15 mouse cellular contexts compared by ENCODE assay signal in genomic region chr13:55008589-55008988, GRCm38 (mm10). TPM values are rescaled to one million over a fixed set of nuclear protein-coding genes. Genes with fewer than 3 reads are reported as not detected.
DNase-seq lines count a peak whose midpoint lies in the region; ATAC-seq lines count a peak whose summit lies in the region.
"Had no signal": no experiment of that assay in that cellular context is flagged by ENCODE, and none has a peak within 500 bp of the region (broad histone marks: within the 10 kb centered on the region; RNA-seq: fewer than 3 reads in every experiment).

No protein-coding gene starts in this region.

- H3K4me1 ChIP-seq in neural tube, embryonic 15.5 days, result peaks cover 28% of the 10 kb centered on the region
- peaks cover 6% of the 10 kb centered on the region; the same call in 1 of the 2 replicates for H3K4me1 ChIP-seq in forebrain, embryonic 15.5 days
- peaks cover 90% of the 10 kb centered on the region for H3K4me1 ChIP-seq in midbrain, embryonic 10.5 days

- H3K9me3 ChIP-seq in neural tube, embryonic 15.5 days (replicated peaks), result no peaks in the 10 kb centered on the region
- no peaks in the 10 kb centered on the region for H3K9me3 ChIP-seq in forebrain, embryonic 15.5 days
- H3K9me3 ChIP-seq in midbrain, embryonic 10.5 days (replicated peaks), result no peaks in the 10 kb centered on the region
- H3K9me3 ChIP-seq: G1E had no signal

- DNase-seq in neural tube, embryonic 10.5 days (ENCODE audit: extremely low spot score, low spot score), result peak; percentile 68
- peak; percentile 87 for DNase-seq in midbrain, embryonic 10.5 days (ENCODE audit: low spot score)
- peak; percentile 79 for DNase-seq in retina, postnatal 1 day
- DNase-seq in frontal cortex, postnatal 36 days (ENCODE audit: low spot score in 2 of 2), result no peak
- DNase-seq in layer of hippocampus, postnatal 25 days (ENCODE audit: extremely low spot score in 1 of 2, low spot score in 1 of 2), result no peak
- no peak for DNase-seq in left cerebral cortex, adult 11 months (ENCODE audit: low spot score)
- DNase-seq: B cell, adult 2 months; spleen, adult 18-20 months had no signal

- H3K27ac ChIP-seq in neural tube, embryonic 15.5 days (replicated peaks), result no peak overlapping the region
- H3K27ac ChIP-seq in forebrain, embryonic 15.5 days (replicated peaks), result peak overlapping the region; percentile 31; the same call in 1 of the 2 replicates
- peak overlapping the region; percentile 55; the same call in 1 of the 2 replicates for H3K27ac ChIP-seq in midbrain, embryonic 10.5 days (replicated peaks)
- H3K27ac ChIP-seq: liver, embryonic 14.5 days had no signal

- no peak overlapping the region for H3K9ac ChIP-seq in neural tube, embryonic 15.5 days (replicated peaks)
- H3K9ac ChIP-seq in forebrain, embryonic 15.5 days (replicated peaks), result no peak overlapping the region
- H3K9ac ChIP-seq: liver, embryonic 14.5 days had no signal

- no peak for ATAC-seq in neural tube, embryonic 15.5 days (ENCODE audit: low FRiP score)
- ATAC-seq in forebrain, embryonic 15.5 days (replicated peaks), result no peak; the same call in 1 of the 2 replicates
- ATAC-seq: intestine, embryonic 16.5 days had no signal

- H3K4me3 ChIP-seq in neural tube, embryonic 15.5 days (replicated peaks), result no peak overlapping the region
- no peak overlapping the region for H3K4me3 ChIP-seq in forebrain, embryonic 15.5 days
- no peak overlapping the region for H3K4me3 ChIP-seq in midbrain, embryonic 10.5 days

- H3K27me3 ChIP-seq in neural tube, embryonic 15.5 days (replicated peaks), result peaks cover 8% of the 10 kb centered on the region
- no peaks in the 10 kb centered on the region for H3K27me3 ChIP-seq in forebrain, embryonic 15.5 days
- peaks cover 93% of the 10 kb centered on the region for H3K27me3 ChIP-seq in midbrain, embryonic 10.5 days (ENCODE audit: low read depth, poor library complexity, severe bottlenecking)

- H3K4me2 ChIP-seq in neural tube, embryonic 15.5 days, result no peak overlapping the region
- no peak overlapping the region for H3K4me2 ChIP-seq in forebrain, embryonic 15.5 days (replicated peaks)

- H3K36me3 ChIP-seq in neural tube, embryonic 15.5 days, result 0 out of 2 replicates have a peak, but pooled peaks cover 3% of the 10 kb centered on the region
- H3K36me3 ChIP-seq in forebrain, embryonic 15.5 days, result peaks cover 4% of the 10 kb centered on the region; the same call in 1 of the 2 replicates
- no peaks in the 10 kb centered on the region for H3K36me3 ChIP-seq in midbrain, embryonic 10.5 days
- H3K36me3 ChIP-seq: G1E had no signal

- 20% methylated on average over 6 of the region's 6 CpGs for WGBS in neural tube, embryonic 15.5 days
- 45% methylated on average over 6 of the region's 6 CpGs for WGBS in forebrain, embryonic 15.5 days
- whole genome bisulfite sequencing in midbrain, embryonic 10.5 days, result 36% methylated on average over 6 of the region's 6 CpGs

RNA-seq across cellular contexts. Expression of gene Hk3, which starts 12.6 kb away (rescaled TPM):
- polyA plus RNA-seq in neural tube, embryonic 15.5 days (2015; fragmentation: Nextera tagmentation; extraction: Ambion mirVana), result 0.86 and 1.3 TPM in 2 replicates
- 0.73 and 1.2 TPM in 2 replicates for polyA plus RNA-seq in forebrain, embryonic 15.5 days (2015; fragmentation: Nextera tagmentation; extraction: Ambion mirVana)
- 1.1 and 1.4 TPM in 2 replicates for polyA plus RNA-seq in midbrain, embryonic 10.5 days (2016; fragmentation: Nextera tagmentation; extraction: Ambion mirVana)
- 1 to 10 TPM; 1.0 to 1.2 TPM for total RNA-seq in layer of hippocampus, postnatal 25 days (2021)

RNA-seq across cellular contexts. Expression of gene Unc5a, which starts 59.4 kb away (rescaled TPM):
- polyA plus RNA-seq in neural tube, embryonic 15.5 days (2015; fragmentation: Nextera tagmentation; extraction: Ambion mirVana), result 12.1 and 12.7 TPM in 2 replicates
- 16.6 and 16.9 TPM in 2 replicates for polyA plus RNA-seq in forebrain, embryonic 15.5 days (2015; fragmentation: Nextera tagmentation; extraction: Ambion mirVana)
- 2.8 TPM in 2 replicates for polyA plus RNA-seq in midbrain, embryonic 10.5 days (2016; fragmentation: Nextera tagmentation; extraction: Ambion mirVana)
- total RNA-seq in layer of hippocampus, postnatal 25 days (2021), result 100 to 1,000 TPM; 140 to 143 TPM
- total RNA-seq: G1E; granulocyte monocyte progenitor cell, adult 5-6 weeks; neutrophil, adult 5-6 weeks had no signal

Comparison
In these comparisons a context has a peak if more than half of its experiments do, and no peak if none do; other contexts are left out.
1. DNase-seq: peak in neural tube, embryonic 10.5 days (single experiment), midbrain, embryonic 10.5 days (single experiment) and retina, postnatal 1 day (single experiment); none in frontal cortex, postnatal 36 days (0 of 2), layer of hippocampus, postnatal 25 days (0 of 2) and left cerebral cortex, adult 11 months (single experiment).